Mouse (Mus musculus) spleen, postnatal 36 days (tissue): Measurements from ENCODE around the gene Tenm3.

Source experiments
- DNase-seq, 2 experiments: peaks; one replicate each; pipeline ENCODE4 v3.0.0; 2022; ENCODE audit warnings: low spot score in 2 of 2, mixed read lengths in 1 of 2

Tenm3 gene

DNA sequence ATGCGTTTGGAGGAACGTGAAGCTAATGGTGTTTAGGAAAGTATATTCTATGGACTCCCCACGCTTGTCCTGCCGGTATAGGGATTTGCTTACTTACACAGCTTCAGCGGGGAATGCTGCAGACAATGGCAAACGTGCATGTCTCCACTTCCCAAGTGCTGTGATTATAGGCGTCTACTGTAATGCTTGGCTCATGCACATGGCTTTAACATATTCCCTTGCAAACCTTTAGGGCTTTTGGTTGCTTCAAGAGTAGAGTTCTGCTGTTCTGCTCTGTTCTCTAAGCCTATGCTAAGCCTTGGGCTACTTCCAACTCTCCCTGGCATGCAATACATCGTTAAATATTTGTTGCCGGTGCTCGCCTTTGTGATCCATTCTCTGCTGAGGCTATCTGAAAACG is 102.8 kb downstream of the Tenm3 start:
- no peak for DNase-seq

GRCm38 (mm10) chr8:48740147-48740881 is 103.4 kb downstream of the Tenm3 start:
- no peak for DNase-seq

GRCm38 (mm10) chr8:48733731-48734130 is 110.0 kb downstream of the Tenm3 start:
- no peak for DNase-seq

DNA sequence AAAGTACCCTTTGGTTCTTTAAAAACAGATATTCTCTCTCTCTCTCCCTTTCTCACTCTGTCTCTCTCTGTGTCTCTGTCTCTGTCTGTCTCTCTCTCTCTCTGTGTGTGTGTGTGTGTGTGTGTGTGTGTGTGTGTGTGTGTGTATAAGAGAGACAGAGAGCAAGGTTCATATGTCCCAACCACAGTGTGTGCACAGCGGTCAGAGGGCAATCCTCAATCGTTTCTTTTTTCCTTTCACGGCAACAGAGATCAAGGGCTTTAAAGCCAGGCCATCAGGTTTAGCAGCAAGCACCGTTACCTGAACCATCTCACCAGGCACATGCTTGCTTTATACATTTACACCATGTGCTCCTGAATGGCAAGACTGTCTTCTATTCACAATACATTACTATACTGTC is 110.7 kb downstream of the Tenm3 start:
- no peak for DNase-seq

DNA sequence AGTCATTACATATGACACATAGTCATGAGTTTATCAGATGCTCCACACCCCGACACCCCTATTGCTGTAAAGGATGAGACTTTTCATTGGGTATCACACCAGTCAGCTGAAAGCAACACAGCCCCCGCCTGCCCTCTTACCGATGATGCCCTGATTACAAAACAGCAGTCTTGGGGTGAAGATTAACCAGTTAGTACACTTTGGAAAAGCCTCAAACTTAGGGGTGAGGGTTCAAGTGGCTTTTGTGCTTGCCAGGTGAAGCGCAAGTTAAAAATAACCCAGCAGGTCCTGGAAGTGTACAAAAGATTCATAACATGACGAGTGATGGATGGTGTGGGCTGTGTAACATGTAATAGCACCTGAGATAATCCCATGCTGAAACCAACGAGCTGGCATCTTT is 113.0 kb downstream of the Tenm3 start:
- DNase-seq = no peak

DNA sequence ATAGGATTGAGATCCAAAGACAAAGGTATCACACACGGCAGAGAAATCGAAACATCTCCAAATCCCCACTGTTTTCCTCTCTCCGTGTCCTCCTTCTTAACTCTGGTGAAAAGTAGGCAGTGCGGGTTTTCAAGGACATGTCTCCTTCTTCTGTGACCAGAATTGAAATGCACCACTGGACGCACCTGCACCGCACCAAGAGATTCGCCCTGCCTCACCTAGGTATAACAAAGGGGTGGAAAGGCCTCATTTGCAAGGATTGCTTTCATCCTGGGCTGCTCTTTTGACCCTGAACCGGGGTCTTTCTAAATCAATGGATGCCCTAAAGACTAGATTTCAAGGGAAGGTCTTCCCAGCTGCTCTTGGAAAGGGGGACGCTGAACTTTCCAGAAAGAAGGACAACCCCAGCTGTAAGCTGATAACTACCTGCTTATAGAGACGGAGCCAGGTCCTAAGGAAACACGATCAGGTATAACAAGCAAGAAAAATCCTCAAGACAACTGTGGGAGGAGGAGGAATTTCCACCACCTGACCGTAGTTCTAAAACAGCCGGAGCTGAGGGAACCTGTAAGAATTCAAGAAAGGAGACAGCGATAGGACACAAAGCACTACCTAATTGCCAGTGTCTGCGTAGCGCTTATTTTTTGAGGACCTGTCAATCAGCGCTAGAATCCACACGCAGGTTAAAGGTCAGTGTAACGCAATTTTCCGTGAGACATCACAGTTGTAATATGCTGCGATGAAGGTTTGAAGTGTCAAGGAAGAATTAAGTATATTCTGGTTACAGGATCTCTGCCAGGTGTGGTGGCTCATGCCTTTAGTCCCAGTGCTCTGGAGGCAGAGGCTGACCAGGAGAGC is 114.7 kb downstream of the Tenm3 start:
- DNase-seq = no peak

- no peak for DNase-seq
Measured at GRCm38 (mm10) chr8:48728006-48728405, 115.7 kb downstream of the Tenm3 start.

- no peak for DNase-seq
Measured at GRCm38 (mm10) chr8:48722744-48723143, 121.0 kb downstream of the Tenm3 start.

DNA sequence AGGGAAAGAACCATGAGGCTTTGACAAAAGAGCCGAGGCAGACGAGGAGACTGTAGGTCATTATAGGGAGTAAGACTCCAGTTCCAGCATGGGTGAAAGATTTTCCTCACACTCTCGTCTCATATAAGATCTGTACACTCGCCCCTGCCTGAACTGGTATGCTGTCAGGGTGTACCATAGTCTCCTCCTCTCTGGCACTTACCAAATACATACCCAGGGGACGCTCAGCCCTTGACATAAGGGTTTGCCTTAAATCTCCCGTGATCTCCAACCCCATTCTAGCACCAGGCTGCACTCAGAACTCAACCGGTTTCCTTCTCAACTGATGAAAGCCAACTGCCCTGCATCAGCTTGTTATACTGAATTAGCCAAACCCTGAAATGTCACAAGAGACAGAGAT is 121.4 kb downstream of the Tenm3 start:
- DNase-seq = no peak

DNA sequence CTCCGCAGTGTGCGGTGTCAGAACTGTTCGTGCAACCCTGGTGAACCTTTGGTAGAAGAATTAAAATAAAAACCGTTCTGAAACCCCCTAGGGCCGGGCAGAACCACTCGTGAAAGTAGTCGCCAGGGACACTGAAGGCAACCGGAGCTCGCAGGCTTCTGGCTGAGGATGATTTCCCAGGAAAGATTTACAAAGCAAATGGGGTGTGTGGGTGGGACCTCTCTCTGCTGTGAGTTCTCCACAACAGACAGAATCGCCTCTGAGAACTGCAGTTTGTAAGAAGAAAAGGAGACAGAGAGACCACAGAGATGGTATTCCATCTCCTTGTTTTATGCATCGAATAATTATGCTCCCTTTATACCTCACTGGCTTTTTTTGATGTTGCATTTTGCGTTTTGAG is 122.4 kb downstream of the Tenm3 start:
- no peak for DNase-seq

DNA sequence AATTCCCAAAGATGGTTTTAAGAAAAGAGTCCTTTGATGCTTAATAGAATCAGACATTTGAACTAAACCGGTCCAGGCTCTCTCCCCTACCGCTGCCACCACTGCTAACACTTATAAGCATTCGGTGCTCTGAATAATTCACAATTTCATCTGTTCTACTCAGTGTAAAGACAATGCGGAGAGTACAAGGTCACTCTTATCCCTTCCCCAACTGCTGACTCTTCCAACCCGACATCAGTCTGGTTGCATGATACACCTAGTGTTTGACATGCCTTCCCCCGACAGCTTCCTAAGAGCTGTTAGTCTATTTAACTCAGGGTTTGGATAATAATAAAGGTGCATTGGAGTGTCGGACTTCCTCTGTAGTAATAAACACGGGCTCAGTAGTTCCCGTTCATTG is 128.1 kb downstream of the Tenm3 start:
- DNase-seq = no peak

DNA sequence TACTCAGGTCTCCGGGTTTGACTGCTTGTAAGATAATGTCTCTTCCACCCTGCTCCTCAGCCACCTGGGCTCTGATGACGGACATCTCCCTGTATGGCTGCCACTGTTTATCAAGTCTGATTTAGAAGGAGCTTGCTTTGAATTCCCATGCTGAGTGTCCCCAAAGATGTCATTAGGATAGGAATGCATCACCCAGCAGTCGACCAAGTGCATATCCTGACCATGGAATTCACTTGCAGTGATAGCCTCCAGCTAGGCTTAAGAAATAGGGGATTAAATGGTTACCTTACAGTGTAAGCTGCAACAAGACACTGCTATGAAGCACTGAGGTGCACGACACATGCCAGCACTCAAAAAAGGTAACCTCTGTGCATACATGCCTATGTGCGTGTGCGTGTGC is 137.1 kb downstream of the Tenm3 start:
- DNase-seq = no peak

GRCm38 (mm10) chr8:48704885-48705515 is 138.8 kb downstream of the Tenm3 start:
- no peak for DNase-seq

DNA sequence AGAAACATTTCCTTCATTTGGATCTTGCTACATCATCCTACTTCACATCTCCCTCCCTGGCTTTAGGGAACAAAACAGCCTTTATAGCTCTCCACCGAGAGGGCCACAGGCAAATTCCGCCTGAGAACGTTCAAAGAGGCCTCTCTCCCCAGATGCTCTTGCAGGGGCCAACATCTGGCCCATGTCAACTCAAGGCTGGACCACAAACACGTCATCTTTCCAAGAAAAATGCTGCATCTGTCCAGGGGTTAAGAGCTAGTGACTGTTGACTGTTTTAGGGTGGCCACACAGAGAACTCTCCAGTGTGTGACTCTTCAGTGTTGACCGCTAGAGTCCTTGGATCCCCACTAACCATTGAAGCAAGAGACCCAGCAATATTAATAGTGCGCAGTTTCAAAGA is 139.3 kb downstream of the Tenm3 start:
- no peak for DNase-seq

GRCm38 (mm10) chr8:48690665-48691395 is 152.9 kb downstream of the Tenm3 start:
- no peak for DNase-seq

DNA sequence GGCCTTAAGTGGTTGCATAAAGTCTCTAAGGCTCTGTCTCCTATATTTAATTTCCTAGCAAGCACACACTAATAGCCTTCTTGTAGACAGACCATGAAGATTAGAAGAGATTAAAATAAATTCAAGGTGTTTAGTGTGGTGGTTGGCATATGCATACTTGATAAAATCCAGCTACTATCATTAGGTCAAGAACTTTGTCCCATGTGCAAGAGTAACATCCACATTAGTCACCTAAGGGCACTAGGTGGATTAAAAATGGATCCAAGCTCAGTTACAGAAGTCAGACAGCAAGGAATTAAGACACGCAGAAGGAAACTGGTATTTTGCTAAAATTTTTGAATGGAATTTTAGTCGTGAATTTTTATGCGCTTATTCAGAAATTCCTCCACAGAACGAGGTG is 155.0 kb downstream of the Tenm3 start:
- DNase-seq = no peak

GRCm38 (mm10) chr8:48688188-48688587 is 155.6 kb downstream of the Tenm3 start:
- DNase-seq = no peak

- no peak for DNase-seq
Measured at GRCm38 (mm10) chr8:48673476-48673875, 170.3 kb downstream of the Tenm3 start.

GRCm38 (mm10) chr8:48672471-48672870 is 171.3 kb downstream of the Tenm3 start:
- no peak for DNase-seq

GRCm38 (mm10) chr8:48671318-48671717 is 172.4 kb downstream of the Tenm3 start:
- no peak for DNase-seq

DNA sequence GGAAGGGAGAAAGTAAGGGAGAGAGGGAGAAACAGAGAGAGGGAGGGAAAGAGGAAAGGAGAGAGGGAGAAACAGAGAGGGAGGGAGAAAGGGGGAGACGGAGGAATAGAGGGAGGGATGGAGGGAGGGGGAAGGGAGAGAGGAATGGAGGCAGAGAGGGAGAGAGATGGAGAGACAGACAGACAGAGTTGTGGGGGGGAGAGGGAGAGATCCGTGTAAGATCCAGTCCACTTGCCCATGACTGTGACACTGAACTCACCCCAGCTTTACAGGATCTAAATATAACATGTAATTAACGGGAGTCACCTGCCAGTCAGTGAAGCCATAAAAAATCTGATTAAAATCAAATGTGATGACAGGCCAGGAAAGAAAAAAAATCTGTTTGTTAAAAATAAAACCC is 172.9 kb downstream of the Tenm3 start:
- DNase-seq = no peak

- no peak for DNase-seq
Measured at GRCm38 (mm10) chr8:48670387-48670786, 173.4 kb downstream of the Tenm3 start.
